ENCODE assay signal across 30 mouse cellular contexts in genomic region chr4:100039741-100040140, GRCm38 (mm10). TPM values are rescaled to one million over a fixed set of nuclear protein-coding genes. Genes with fewer than 3 reads are reported as not detected.
"Had no signal": no experiment of that assay in that cellular context is flagged by ENCODE, and none has a peak within 500 bp of the region (broad histone marks: within the 10 kb centered on the region; RNA-seq: fewer than 3 reads in every experiment).

No protein-coding gene starts in this region.

- H3K4me1 ChIP-seq: liver, embryonic 12.5 days; liver, embryonic 13.5 days; liver, embryonic 15.5 days; megakaryocyte, embryonic 14.5 days; midbrain, embryonic 15.5 days had no signal

- H3K27me3 ChIP-seq: limb, embryonic 12.5 days; limb, embryonic 15.5 days; liver, embryonic 12.5 days; liver, embryonic 13.5 days; liver, embryonic 15.5 days; lung, embryonic 15.5 days; midbrain, embryonic 12.5 days; midbrain, embryonic 13.5 days; midbrain, embryonic 15.5 days had no signal

- H3K4me3 ChIP-seq: limb, embryonic 10.5 days; limb, embryonic 12.5 days; limb, embryonic 13.5 days; limb, embryonic 15.5 days; liver, embryonic 12.5 days; liver, embryonic 13.5 days; liver, embryonic 15.5 days; lung, embryonic 15.5 days; megakaryocyte, embryonic 14.5 days; midbrain, embryonic 10.5 days; midbrain, embryonic 12.5 days; midbrain, embryonic 13.5 days; midbrain, embryonic 15.5 days; myocyte had no signal

- DNase-seq: left cerebral cortex, postnatal 4 days; liver; liver, embryonic 13.5 days; liver, postnatal 0 days; lung, adult 18-20 months; lung, adult 2 months; lung, embryonic 14.5 days; lung, postnatal 10 days; lung, postnatal 14 days; lung, postnatal 36 days; midbrain, embryonic 14.5 days had no signal

- ATAC-seq: liver, embryonic 12.5 days; liver, postnatal 0 days; lung, postnatal 0 days; midbrain, embryonic 13.5 days; midbrain, embryonic 15.5 days; midbrain, embryonic 16.5 days had no signal

- H3K9me3 ChIP-seq: limb, embryonic 10.5 days; limb, embryonic 12.5 days; limb, embryonic 13.5 days; limb, embryonic 15.5 days; liver, embryonic 12.5 days; liver, embryonic 13.5 days; liver, embryonic 15.5 days; lung, embryonic 15.5 days; megakaryocyte, embryonic 14.5 days; midbrain, embryonic 10.5 days; midbrain, embryonic 12.5 days; midbrain, embryonic 13.5 days; midbrain, embryonic 15.5 days had no signal

- H3K36me3 ChIP-seq: limb, embryonic 10.5 days; limb, embryonic 12.5 days; limb, embryonic 13.5 days; limb, embryonic 15.5 days; liver, embryonic 12.5 days; liver, embryonic 13.5 days; liver, embryonic 15.5 days; lung, embryonic 15.5 days; midbrain, embryonic 10.5 days; midbrain, embryonic 12.5 days; midbrain, embryonic 13.5 days; midbrain, embryonic 15.5 days had no signal

RNA-seq across cellular contexts. Expression of gene Ror1, which starts 55.9 kb away (rescaled TPM):
- total RNA-seq: megakaryocyte progenitor cell, adult 5-6 weeks; megakaryocyte-erythroid progenitor cell, adult 5-6 weeks; monocyte, adult 5-6 weeks had no signal
- polyA plus RNA-seq: macrophage had no signal
